Mouse (Mus musculus): Measurements from ENCODE around the gene Usp53. TPM values are rescaled to one million over a fixed set of nuclear protein-coding genes. Genes with fewer than 3 reads are reported as not detected.

Usp53 gene
- 12.7 and 15.4 TPM in 2 replicates for polyA plus RNA-seq (2014; fragmentation: Nextera tagmentation; extraction: Ambion mirVana)

- WGBS, result under 1% methylated on average over 93 of the region's 94 CpGs
Observed at GRCm38 (mm10) chr3:122984249-122985182, at the start of gene Usp53. Gene Usp53, minus strand, starts transcription at chr3:122984510.

GRCm38 (mm10) chr3:123033804-123034203 lies 49.5 kb upstream of the Usp53 start:
- no peaks in the 10 kb centered on the region for H3K27me3 ChIP-seq (replicated peaks; ENCODE audit: control insufficient read depth, insufficient read depth, low read length)
- no peaks in the 10 kb centered on the region for H3K36me3 ChIP-seq (ENCODE audit: control insufficient read depth, insufficient read depth, low read length)
- no peaks in the 10 kb centered on the region for H3K4me1 ChIP-seq (replicated peaks; ENCODE audit: control insufficient read depth, insufficient read depth, low read length)
- 75% methylated on average over 8 of the region's 8 CpGs for WGBS
- H3K9me3 ChIP-seq (ENCODE audit: control insufficient read depth, low read length), result no peaks in the 10 kb centered on the region
- ATAC-seq (replicated peaks; ENCODE audit: low FRiP score, low TSS enrichment, low read depth), result no peak
- no peak for DNase-seq (ENCODE audit: low spot score)
- H3K27ac ChIP-seq (ENCODE audit: low read depth), result no peak overlapping the region
- no peak overlapping the region for H3K9ac ChIP-seq (ENCODE audit: low read length)
- H3K4me3 ChIP-seq (ENCODE audit: low read depth, low read length), result no peak overlapping the region
- no peak overlapping the region for H3K4me2 ChIP-seq (ENCODE audit: low read length)

More at GRCm38 (mm10) chr3:122984249-122985182, at the start of gene Usp53:
- Histone ChIP-seq H3K4me2 (ENCODE audit: low read length) (peak within 1 kb of the TSS; percentile 73), H3K27ac (ENCODE audit: low read depth) (peak within 1 kb of the TSS; percentile 96), H3K36me3 (ENCODE audit: control insufficient read depth, insufficient read depth, low read length) (no peaks in the 10 kb centered on the region), H3K4me1 (replicated peaks; ENCODE audit: control insufficient read depth, insufficient read depth, low read length) (peaks cover 11% of the 10 kb centered on the region; the same call in 1 of the 2 replicates), H3K4me3 (ENCODE audit: low read depth, low read length) (peak within 1 kb of the TSS; percentile 76), H3K9ac (ENCODE audit: low read length) (peak within 1 kb of the TSS; percentile 99), H3K27me3 (replicated peaks; ENCODE audit: control insufficient read depth, insufficient read depth, low read length) (no peaks in the 10 kb centered on the region), H3K9me3 (ENCODE audit: control insufficient read depth, low read length) (no peaks in the 10 kb centered on the region)
- ATAC-seq (replicated peaks; ENCODE audit: low FRiP score, low TSS enrichment, low read depth) (peak; percentile 99), DNase-seq (ENCODE audit: low spot score) (peak; percentile 98)

DNA sequence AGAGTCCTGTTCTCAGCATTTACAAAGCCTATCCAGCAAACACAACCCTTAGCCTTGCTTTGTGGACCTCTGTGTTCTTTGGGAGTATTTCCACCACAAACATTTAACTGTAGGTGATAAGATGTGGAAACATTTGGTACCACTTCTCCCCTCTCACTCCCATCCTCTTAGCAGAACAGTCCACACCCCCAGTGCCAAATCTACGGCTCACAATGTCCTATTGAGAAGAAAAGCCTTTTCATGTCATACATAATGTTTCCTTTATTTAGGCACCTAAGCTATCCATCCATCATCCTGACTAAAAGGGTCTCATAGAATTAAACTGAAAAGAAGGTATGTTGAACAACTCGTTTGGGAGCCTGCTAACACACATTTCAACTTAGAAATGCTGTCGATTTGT lies 41.3 kb upstream of the Usp53 start:
- no peak for ATAC-seq (replicated peaks; ENCODE audit: low FRiP score, low TSS enrichment, low read depth)
- WGBS, result 70% methylated on average over 3 of the region's 3 CpGs
- H3K27ac ChIP-seq (ENCODE audit: low read depth), result no peak overlapping the region
- no peaks in the 10 kb centered on the region for H3K27me3 ChIP-seq (replicated peaks; ENCODE audit: control insufficient read depth, insufficient read depth, low read length)
- no peaks in the 10 kb centered on the region for H3K36me3 ChIP-seq (ENCODE audit: control insufficient read depth, insufficient read depth, low read length)
- no peak overlapping the region for H3K4me3 ChIP-seq (ENCODE audit: low read depth, low read length)
- H3K9ac ChIP-seq (ENCODE audit: low read length), result no peak overlapping the region
- H3K9me3 ChIP-seq (ENCODE audit: control insufficient read depth, low read length), result no peaks in the 10 kb centered on the region
- DNase-seq (ENCODE audit: low spot score), result no peak
- H3K4me1 ChIP-seq (replicated peaks; ENCODE audit: control insufficient read depth, insufficient read depth, low read length), result no peaks in the 10 kb centered on the region
- H3K4me2 ChIP-seq (ENCODE audit: low read length), result no peak overlapping the region

DNA sequence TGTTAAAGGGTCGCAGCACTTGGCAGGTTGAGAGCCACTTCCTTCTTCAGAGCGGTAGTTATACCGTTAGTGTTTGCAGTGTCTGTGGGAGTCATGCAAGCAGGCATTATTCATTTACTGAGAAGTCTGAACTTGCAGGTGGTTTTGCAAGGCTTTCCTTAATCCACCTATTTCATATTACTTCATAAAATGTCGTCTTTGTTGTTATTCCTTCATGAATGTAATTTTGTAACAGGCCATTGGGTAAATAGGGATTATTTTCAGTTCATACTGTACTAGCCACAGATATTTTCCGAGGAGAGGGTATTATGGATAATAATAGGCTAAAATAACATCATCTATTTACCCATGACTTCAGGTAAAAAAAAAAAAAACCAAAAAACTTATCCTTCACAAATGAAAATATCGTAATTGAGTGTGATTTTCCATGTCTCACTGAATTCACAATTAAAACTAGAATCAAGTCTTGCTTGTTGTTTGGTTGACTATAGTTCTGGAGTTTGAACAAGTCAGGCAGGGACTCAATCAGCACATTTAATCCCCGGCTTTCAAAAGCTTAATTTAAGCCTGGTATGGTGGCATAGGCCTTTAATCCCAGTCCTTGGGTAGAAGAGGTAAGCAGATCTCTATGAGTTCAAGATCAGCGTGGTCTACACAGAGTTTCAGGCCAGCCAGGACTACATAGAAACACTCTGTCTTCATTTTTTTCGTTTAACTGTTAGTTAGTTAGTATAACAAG lies 40.4 kb upstream of the Usp53 start:
- Histone ChIP-seq H3K4me2 (ENCODE audit: low read length) (no peak overlapping the region), H3K4me1 (replicated peaks; ENCODE audit: control insufficient read depth, insufficient read depth, low read length) (no peaks in the 10 kb centered on the region), H3K36me3 (ENCODE audit: control insufficient read depth, insufficient read depth, low read length) (no peaks in the 10 kb centered on the region), H3K4me3 (ENCODE audit: low read depth, low read length) (no peak overlapping the region), H3K27me3 (replicated peaks; ENCODE audit: control insufficient read depth, insufficient read depth, low read length) (no peaks in the 10 kb centered on the region), H3K9ac (ENCODE audit: low read length) (no peak overlapping the region), H3K27ac (ENCODE audit: low read depth) (no peak overlapping the region), H3K9me3 (ENCODE audit: control insufficient read depth, low read length) (no peaks in the 10 kb centered on the region)
- DNase-seq (ENCODE audit: low spot score), result no peak
- ATAC-seq (replicated peaks; ENCODE audit: low FRiP score, low TSS enrichment, low read depth), result no peak
- 82% methylated on average over 9 of the region's 9 CpGs for WGBS

GRCm38 (mm10) chr3:123018792-123019191 lies 34.5 kb upstream of the Usp53 start:
- ATAC-seq (replicated peaks; ENCODE audit: low FRiP score, low TSS enrichment, low read depth) (no peak), DNase-seq (ENCODE audit: low spot score) (no peak)
- Histone ChIP-seq H3K4me3 (ENCODE audit: low read depth, low read length) (no peak overlapping the region), H3K27me3 (replicated peaks; ENCODE audit: control insufficient read depth, insufficient read depth, low read length) (no peaks in the 10 kb centered on the region), H3K9ac (ENCODE audit: low read length) (no peak overlapping the region), H3K4me2 (ENCODE audit: low read length) (no peak overlapping the region), H3K9me3 (ENCODE audit: control insufficient read depth, low read length) (no peaks in the 10 kb centered on the region), H3K27ac (ENCODE audit: low read depth) (no peak overlapping the region), H3K36me3 (ENCODE audit: control insufficient read depth, insufficient read depth, low read length) (no peaks in the 10 kb centered on the region), H3K4me1 (replicated peaks; ENCODE audit: control insufficient read depth, insufficient read depth, low read length) (no peaks in the 10 kb centered on the region)
- WGBS, result 86% methylated on average over 2 of the region's 2 CpGs

DNA sequence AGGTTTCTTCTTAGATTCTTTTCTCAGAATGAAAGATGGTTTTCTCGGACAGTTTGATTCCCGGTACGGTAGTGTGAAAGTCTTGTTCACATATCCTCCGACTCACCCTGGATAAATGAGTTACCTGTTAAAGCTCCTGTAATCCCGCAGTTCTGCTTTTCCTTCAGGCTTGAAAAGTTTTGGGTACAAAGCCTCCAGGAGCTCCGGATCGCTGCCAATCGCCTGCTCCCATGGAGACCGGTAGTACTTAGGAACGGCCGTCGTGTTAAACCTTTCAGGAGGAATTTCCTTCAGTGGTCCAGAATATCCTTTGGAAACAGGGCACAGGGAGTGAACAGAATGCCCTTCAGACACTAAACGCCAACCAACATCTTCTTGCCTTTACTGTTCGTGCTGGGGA lies 29.2 kb upstream of the Usp53 start:
- Histone ChIP-seq H3K4me2 (ENCODE audit: low read length) (no peak overlapping the region), H3K27ac (ENCODE audit: low read depth) (no peak overlapping the region), H3K4me1 (replicated peaks; ENCODE audit: control insufficient read depth, insufficient read depth, low read length) (no peaks in the 10 kb centered on the region), H3K9ac (ENCODE audit: low read length) (no peak overlapping the region), H3K4me3 (ENCODE audit: low read depth, low read length) (no peak overlapping the region), H3K27me3 (replicated peaks; ENCODE audit: control insufficient read depth, insufficient read depth, low read length) (no peaks in the 10 kb centered on the region), H3K9me3 (ENCODE audit: control insufficient read depth, low read length) (no peaks in the 10 kb centered on the region), H3K36me3 (ENCODE audit: control insufficient read depth, insufficient read depth, low read length) (no peaks in the 10 kb centered on the region)
- no peak for DNase-seq (ENCODE audit: low spot score)
- ATAC-seq (replicated peaks; ENCODE audit: low FRiP score, low TSS enrichment, low read depth), result no peak
- 88% methylated on average over 14 of the region's 14 CpGs for WGBS

DNA sequence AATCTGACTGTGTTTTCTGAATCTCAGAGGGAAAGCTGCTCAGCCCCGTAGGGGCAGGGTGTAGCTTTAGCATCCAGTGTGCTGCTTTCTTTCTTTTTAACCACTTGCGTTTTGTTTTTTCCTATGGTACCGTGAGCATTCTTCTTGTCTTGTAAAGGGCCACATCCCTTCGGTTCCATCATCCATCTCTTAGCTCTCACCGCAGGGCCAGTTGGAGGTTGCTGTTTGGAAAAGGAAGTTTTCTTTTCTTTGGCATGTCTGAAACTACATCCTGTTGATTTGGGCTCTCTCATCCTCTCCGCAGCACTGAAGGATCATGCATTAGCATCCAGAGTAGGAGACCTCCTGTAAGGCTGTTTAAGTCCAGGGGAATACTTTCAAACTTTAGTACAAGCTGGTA lies 25.1 kb upstream of the Usp53 start:
- ATAC-seq (replicated peaks; ENCODE audit: low FRiP score, low TSS enrichment, low read depth), result no peak
- no peak overlapping the region for H3K4me2 ChIP-seq (ENCODE audit: low read length)
- no peak overlapping the region for H3K4me3 ChIP-seq (ENCODE audit: low read depth, low read length)
- H3K4me1 ChIP-seq (replicated peaks; ENCODE audit: control insufficient read depth, insufficient read depth, low read length), result no peaks in the 10 kb centered on the region
- WGBS, result 64% methylated on average over 6 of the region's 6 CpGs
- no peaks in the 10 kb centered on the region for H3K36me3 ChIP-seq (ENCODE audit: control insufficient read depth, insufficient read depth, low read length)
- no peaks in the 10 kb centered on the region for H3K9me3 ChIP-seq (ENCODE audit: control insufficient read depth, low read length)
- no peak for DNase-seq (ENCODE audit: low spot score)
- no peaks in the 10 kb centered on the region for H3K27me3 ChIP-seq (replicated peaks; ENCODE audit: control insufficient read depth, insufficient read depth, low read length)
- H3K9ac ChIP-seq (ENCODE audit: low read length), result no peak overlapping the region
- H3K27ac ChIP-seq (ENCODE audit: low read depth), result no peak overlapping the region

GRCm38 (mm10) chr3:123007386-123007785 lies 23.1 kb upstream of the Usp53 start:
- Histone ChIP-seq H3K9me3 (ENCODE audit: control insufficient read depth, low read length) (no peaks in the 10 kb centered on the region), H3K4me3 (ENCODE audit: low read depth, low read length) (no peak overlapping the region), H3K4me1 (replicated peaks; ENCODE audit: control insufficient read depth, insufficient read depth, low read length) (no peaks in the 10 kb centered on the region), H3K9ac (ENCODE audit: low read length) (no peak overlapping the region), H3K27ac (ENCODE audit: low read depth) (no peak overlapping the region), H3K27me3 (replicated peaks; ENCODE audit: control insufficient read depth, insufficient read depth, low read length) (no peaks in the 10 kb centered on the region), H3K4me2 (ENCODE audit: low read length) (no peak overlapping the region), H3K36me3 (ENCODE audit: control insufficient read depth, insufficient read depth, low read length) (no peaks in the 10 kb centered on the region)
- DNase-seq (ENCODE audit: low spot score) (no peak), ATAC-seq (replicated peaks; ENCODE audit: low FRiP score, low TSS enrichment, low read depth) (no peak)
- 68% methylated on average over 10 of the region's 10 CpGs for WGBS
